Mouse (Mus musculus) limb, embryonic 15.5 days (tissue): ENCODE data around the gene Ncoa4. TPM values are rescaled to one million over a fixed set of nuclear protein-coding genes. Genes with fewer than 3 reads are reported as not detected.

Experiments
- polyA plus RNA-seq: library from polyadenylated mRNA; unstranded; fragments of >200 nt; fragmentation: Nextera tagmentation; extraction: Ambion mirVana; gene quantifications from 2 replicates; pipeline ENCODE4 v1.2.1, GENCODE M21; 2015

Gene Ncoa4
- polyA plus RNA-seq, 1 experiment from 2014 or later, result 104 TPM

Other genes with a start within 250 kb of the Ncoa4 start
- gene Galnt15, start 130.9 kb upstream of the Ncoa4 start, polyA plus RNA-seq, result 0.24 and 0.26 TPM in 2 replicates
- 17.4 and 22.0 TPM in 2 replicates for gene Oxnad1, start 74.5 kb upstream of the Ncoa4 start, polyA plus RNA-seq
- 74.3 and 76.6 TPM in 2 replicates for gene Dph3, start 74.1 kb upstream of the Ncoa4 start, polyA plus RNA-seq
- gene Msmb, start 17.8 kb upstream of the Ncoa4 start, polyA plus RNA-seq, result not detected in 2 replicates
- 269 and 291 TPM in 2 replicates for gene Timm23, start 42.0 kb downstream of the Ncoa4 start, polyA plus RNA-seq
- 33.8 and 37.7 TPM in 2 replicates for gene Parg, start 42.1 kb downstream of the Ncoa4 start, polyA plus RNA-seq
- gene Ogdhl, start 162.2 kb downstream of the Ncoa4 start, polyA plus RNA-seq, result 9.2 and 9.8 TPM in 2 replicates
- gene 1700024G13Rik, start 228.5 kb downstream of the Ncoa4 start, polyA plus RNA-seq, result not detected in 2 replicates